Mouse (Mus musculus) forebrain, embryonic 15.5 days (tissue): ENCODE data around the gene Foxa2. TPM values are rescaled to one million over a fixed set of nuclear protein-coding genes. Genes with fewer than 3 reads are reported as not detected.
A peak's percentile ranks its signal among the peaks of the same experiment; 100 is the strongest.

Source experiments
- ATAC-seq: fragments of 200-750 bp; cut with Nextera tagmentation; replicated peaks from 2 replicates; pipeline ENCODE4 v1.8.0; 2017; ENCODE audit warnings: mild to moderate bottlenecking, moderate TSS enrichment, moderate library complexity
- H3K27ac ChIP-seq: fragments of 300-500 bp; sonication (generic); replicated peaks from 2 replicates; pipeline ENCODE4 v1.5.1; 2015; ENCODE audit warnings: mild to moderate bottlenecking, inconsistent platforms
- H3K27me3 ChIP-seq: fragments of 300-500 bp; sonication (generic); 2 replicates; pipeline ENCODE4 v1.6.1; 2015; ENCODE audit warnings: inconsistent platforms
- H3K36me3 ChIP-seq: fragments of 300-500 bp; sonication (generic); 2 replicates; pipeline ENCODE4 v1.6.1; 2015; ENCODE audit warnings: mild to moderate bottlenecking, inconsistent platforms
- H3K4me1 ChIP-seq: fragments of 300-500 bp; sonication (generic); 2 replicates; pipeline ENCODE4 v1.6.1; 2015; ENCODE audit warnings: inconsistent platforms
- H3K4me2 ChIP-seq: fragments of 300-500 bp; sonication (generic); replicated peaks from 2 replicates; pipeline ENCODE4 v1.6.1; 2015; ENCODE audit warnings: mild to moderate bottlenecking, inconsistent platforms
- H3K4me3 ChIP-seq: fragments of 300-500 bp; sonication (generic); 2 replicates; pipeline ENCODE4 v1.5.1; 2015; ENCODE audit warnings: mild to moderate bottlenecking, inconsistent platforms
- H3K9ac ChIP-seq: fragments of 300-500 bp; sonication (generic); replicated peaks from 2 replicates; pipeline ENCODE4 v1.6.1; 2015; ENCODE audit warnings: mild to moderate bottlenecking, inconsistent platforms
- H3K9me3 ChIP-seq: fragments of 300-500 bp; sonication (generic); 2 replicates; pipeline ENCODE4 v1.6.1; 2016; ENCODE audit warnings: inconsistent platforms
- WGBS: fragments of 180-500 bp; shearing (Covaris S2); methylation state at CpG from one replicate; pipeline ENCODE4 v1.1.7; 2015; ENCODE audit warnings: mixed read lengths; 5-methylcytosine and 5-hydroxymethylcytosine counted together
- polyA plus RNA-seq: library from polyadenylated mRNA; unstranded; fragments of >200 nt; fragmentation: Nextera tagmentation; extraction: Ambion mirVana; gene quantifications from 2 replicates; pipeline ENCODE4 v1.2.1, GENCODE M21; 2015

Foxa2 gene
- polyA plus RNA-seq, 1 experiment from 2014 or later: not detected

- no peaks in the 10 kb centered on the region for H3K4me1 ChIP-seq
- no peak overlapping the region for H3K27ac ChIP-seq
- H3K36me3 ChIP-seq: no peaks in the 10 kb centered on the region
- WGBS: 1% methylated on average over 4 of the region's 4 CpGs
- no peak for ATAC-seq
- H3K4me3 ChIP-seq: no peak overlapping the region
- peaks cover 93% of the 10 kb centered on the region for H3K27me3 ChIP-seq
- no peak overlapping the region for H3K9ac ChIP-seq
- H3K4me2 ChIP-seq: no peak overlapping the region
- H3K9me3 ChIP-seq: no peaks in the 10 kb centered on the region
Measured at GRCm38 (mm10) chr2:148036611-148037160, 10.1 kb downstream of the Foxa2 start.

- H3K27me3 ChIP-seq: peaks cover 93% of the 10 kb centered on the region
- no peak overlapping the region for H3K27ac ChIP-seq
- no peaks in the 10 kb centered on the region for H3K9me3 ChIP-seq
- H3K4me3 ChIP-seq: no peak overlapping the region
- H3K9ac ChIP-seq: no peak overlapping the region
- H3K4me1 ChIP-seq: no peaks in the 10 kb centered on the region
- ATAC-seq: no peak
- H3K36me3 ChIP-seq: no peaks in the 10 kb centered on the region
- WGBS: 2% methylated on average over 6 of the region's 6 CpGs
- no peak overlapping the region for H3K4me2 ChIP-seq
Measured at GRCm38 (mm10) chr2:148030991-148031675, 15.6 kb downstream of the Foxa2 start.

- H3K9ac ChIP-seq: no peak overlapping the region
- H3K4me2 ChIP-seq: no peak overlapping the region
- H3K4me3 ChIP-seq: no peak overlapping the region
- no peaks in the 10 kb centered on the region for H3K36me3 ChIP-seq
- no peaks in the 10 kb centered on the region for H3K9me3 ChIP-seq
- no peak for ATAC-seq
- under 1% methylated on average over 11 of the region's 11 CpGs for WGBS
- peaks cover 93% of the 10 kb centered on the region for H3K27me3 ChIP-seq
- no peak overlapping the region for H3K27ac ChIP-seq
- no peaks in the 10 kb centered on the region for H3K4me1 ChIP-seq
Measured at GRCm38 (mm10) chr2:148030613-148030935, 16.2 kb downstream of the Foxa2 start.

- 2% methylated on average over 21 of the region's 21 CpGs for WGBS
- H3K27me3 ChIP-seq: peaks cover 93% of the 10 kb centered on the region
- H3K4me2 ChIP-seq: no peak overlapping the region
- no peak overlapping the region for H3K27ac ChIP-seq
- no peaks in the 10 kb centered on the region for H3K36me3 ChIP-seq
- ATAC-seq: 0 out of 2 replicates have a peak, but pooled peaks have one; percentile 43
- no peak overlapping the region for H3K4me3 ChIP-seq
- no peak overlapping the region for H3K9ac ChIP-seq
- H3K9me3 ChIP-seq: no peaks in the 10 kb centered on the region
- H3K4me1 ChIP-seq: no peaks in the 10 kb centered on the region
Measured at GRCm38 (mm10) chr2:148029751-148030612, 16.8 kb downstream of the Foxa2 start.

GRCm38 (mm10) chr2:148029050-148029608 is 17.6 kb downstream of the Foxa2 start:
- Histone ChIP-seq H3K4me1 (no peaks in the 10 kb centered on the region), H3K4me2 (no peak overlapping the region), H3K9ac (no peak overlapping the region), H3K27me3 (peaks cover 92% of the 10 kb centered on the region), H3K36me3 (no peaks in the 10 kb centered on the region), H3K4me3 (no peak overlapping the region), H3K27ac (no peak overlapping the region), H3K9me3 (no peaks in the 10 kb centered on the region)
- WGBS: 9% methylated on average over 9 of the region's 9 CpGs
- ATAC-seq: no peak

GRCm38 (mm10) chr2:148026366-148026765 is 20.4 kb downstream of the Foxa2 start:
- Histone ChIP-seq H3K4me3 (no peak overlapping the region), H3K4me2 (no peak overlapping the region), H3K36me3 (no peaks in the 10 kb centered on the region), H3K27me3 (peaks cover 96% of the 10 kb centered on the region), H3K9me3 (no peaks in the 10 kb centered on the region), H3K9ac (no peak overlapping the region), H3K4me1 (no peaks in the 10 kb centered on the region), H3K27ac (no peak overlapping the region)
- no peak for ATAC-seq
- WGBS: 90% methylated on average over 1 of the region's 1 CpGs

- H3K36me3 ChIP-seq: no peaks in the 10 kb centered on the region
- ATAC-seq: no peak
- H3K4me2 ChIP-seq: no peak overlapping the region
- WGBS: 36% methylated on average over 2 of the region's 2 CpGs
- H3K27ac ChIP-seq: no peak overlapping the region
- no peak overlapping the region for H3K4me3 ChIP-seq
- 0 out of 2 replicates have a peak, but pooled peaks cover 4% of the 10 kb centered on the region for H3K4me1 ChIP-seq
- peaks cover 97% of the 10 kb centered on the region for H3K27me3 ChIP-seq
- H3K9ac ChIP-seq: no peak overlapping the region
- H3K9me3 ChIP-seq: no peaks in the 10 kb centered on the region
Measured at GRCm38 (mm10) chr2:148025481-148025880, 21.3 kb downstream of the Foxa2 start.

GRCm38 (mm10) chr2:148024268-148024935 is 22.4 kb downstream of the Foxa2 start:
- Histone ChIP-seq H3K9ac (no peak overlapping the region), H3K4me2 (no peak overlapping the region), H3K27me3 (peaks cover 96% of the 10 kb centered on the region), H3K4me3 (no peak overlapping the region), H3K4me1 (0 out of 2 replicates have a peak, but pooled peaks cover 4% of the 10 kb centered on the region), H3K9me3 (no peaks in the 10 kb centered on the region), H3K27ac (no peak overlapping the region), H3K36me3 (no peaks in the 10 kb centered on the region)
- ATAC-seq: no peak
- WGBS: 65% methylated on average over 9 of the region's 9 CpGs

- Histone ChIP-seq H3K4me2 (no peak overlapping the region), H3K36me3 (no peaks in the 10 kb centered on the region), H3K4me1 (0 out of 2 replicates have a peak, but pooled peaks cover 4% of the 10 kb centered on the region), H3K4me3 (no peak overlapping the region), H3K27me3 (peaks cover 91% of the 10 kb centered on the region), H3K9ac (no peak overlapping the region), H3K27ac (no peak overlapping the region), H3K9me3 (no peaks in the 10 kb centered on the region)
- 2% methylated on average over 12 of the region's 12 CpGs for WGBS
- ATAC-seq: no peak
Measured at GRCm38 (mm10) chr2:148023340-148023806, 23.4 kb downstream of the Foxa2 start.

- 4% methylated on average over 5 of the region's 5 CpGs for WGBS
- ATAC-seq: no peak
- Histone ChIP-seq H3K27me3 (peaks cover 85% of the 10 kb centered on the region), H3K36me3 (no peaks in the 10 kb centered on the region), H3K4me2 (no peak overlapping the region), H3K4me3 (no peak overlapping the region), H3K27ac (no peak overlapping the region), H3K4me1 (0 out of 2 replicates have a peak, but pooled peaks cover 4% of the 10 kb centered on the region), H3K9me3 (no peaks in the 10 kb centered on the region), H3K9ac (no peak overlapping the region)
Measured at GRCm38 (mm10) chr2:148021919-148022570, 24.7 kb downstream of the Foxa2 start.

- Histone ChIP-seq H3K27me3 (peaks cover 75% of the 10 kb centered on the region), H3K27ac (no peak overlapping the region), H3K9ac (no peak overlapping the region), H3K4me3 (no peak overlapping the region), H3K36me3 (no peaks in the 10 kb centered on the region), H3K4me2 (no peak overlapping the region), H3K9me3 (no peaks in the 10 kb centered on the region), H3K4me1 (0 out of 2 replicates have a peak, but pooled peaks cover 4% of the 10 kb centered on the region)
- no peak for ATAC-seq
- WGBS: 11% methylated on average over 9 of the region's 9 CpGs
Measured at GRCm38 (mm10) chr2:148021016-148021415, 25.8 kb downstream of the Foxa2 start.
